Comparison of ENCODE assay signal across 8 mouse cellular contexts in genomic region chr13:93852419-93853138, GRCm38 (mm10).
DNase-seq lines count a peak whose midpoint lies in the region; ATAC-seq and TF ChIP-seq lines count a peak whose summit lies in the region.

No protein-coding gene starts in this region.

- 0 out of 2 replicates have a peak overlapping the region, but pooled peaks have one; percentile 20 for H3K27ac ChIP-seq in midbrain, embryonic 12.5 days (replicated peaks)
- no peak overlapping the region for H3K27ac ChIP-seq in midbrain, embryonic 13.5 days
- H3K27ac ChIP-seq in gastrocnemius, adult 2 months = peak overlapping the region; percentile 60

- no peaks in the 10 kb centered on the region for H3K36me3 ChIP-seq in midbrain, embryonic 12.5 days
- no peaks in the 10 kb centered on the region for H3K36me3 ChIP-seq in midbrain, embryonic 13.5 days

- H3K9ac ChIP-seq in midbrain, embryonic 12.5 days (replicated peaks) = no peak overlapping the region
- H3K9ac ChIP-seq in midbrain, embryonic 13.5 days (replicated peaks) = no peak overlapping the region

- WGBS in midbrain, embryonic 12.5 days = 69% methylated on average over 14 of the region's 14 CpGs
- WGBS in midbrain, embryonic 13.5 days = 66% methylated on average over 14 of the region's 14 CpGs

- TF ChIP-seq CTCF in gastrocnemius, adult 2 months (IDR thresholded peaks at IDR 0.05) = no peak

- no peaks in the 10 kb centered on the region for H3K9me3 ChIP-seq in midbrain, embryonic 12.5 days
- H3K9me3 ChIP-seq in midbrain, embryonic 13.5 days = no peaks in the 10 kb centered on the region

- ATAC-seq in midbrain, embryonic 12.5 days (ENCODE audit: low FRiP score, low read depth) = no peak
- ATAC-seq in midbrain, embryonic 13.5 days = no peak

- H3K27me3 ChIP-seq in midbrain, embryonic 12.5 days = no peaks in the 10 kb centered on the region
- H3K27me3 ChIP-seq in midbrain, embryonic 13.5 days = no peaks in the 10 kb centered on the region

- peaks cover 11% of the 10 kb centered on the region; the same call in 1 of the 2 replicates for H3K4me1 ChIP-seq in midbrain, embryonic 12.5 days
- H3K4me1 ChIP-seq in midbrain, embryonic 13.5 days (replicated peaks) = peaks cover 11% of the 10 kb centered on the region; the same call in 1 of the 2 replicates

- H3K4me3 ChIP-seq in midbrain, embryonic 12.5 days = no peak overlapping the region
- H3K4me3 ChIP-seq in midbrain, embryonic 13.5 days (replicated peaks) = no peak overlapping the region
- H3K4me3 ChIP-seq in gastrocnemius, adult 2 months = peak overlapping the region; percentile 34

- intact Hi-C loops in gastrocnemius, adult 2 months (cut with DNase I) = loop anchor here (5.0 to 10.0 kb wide), 2 partner anchors 205 to 352 kb away; partner anchors contain the start of gene Lhfpl2

- H3K4me2 ChIP-seq in midbrain, embryonic 12.5 days (replicated peaks) = no peak overlapping the region
- no peak overlapping the region for H3K4me2 ChIP-seq in midbrain, embryonic 13.5 days (replicated peaks)

- peak; percentile 69 for DNase-seq in gastrocnemius, adult 2 months
- DNase-seq in kidney, adult 11 months = peak; percentile 53
- peak; percentile 23 for DNase-seq in lung, postnatal 25 days (ENCODE audit: low spot score)
- no peak for DNase-seq in ovary, postnatal 36 days (ENCODE audit: low spot score)
- DNase-seq in c-Kit-positive CD71-positive TER-119-positive erythroid progenitor cells, embryonic 14.5 days (ENCODE audit: low spot score) = no peak
- DNase-seq in right cerebral cortex, postnatal 4 days = no peak

Comparison
In these comparisons a context has a peak if more than half of its experiments do, and no peak if none do; other contexts are left out.
1. DNase-seq: peak in gastrocnemius, adult 2 months (single experiment), kidney, adult 11 months (single experiment) and lung, postnatal 25 days (single experiment); none in ovary, postnatal 36 days (single experiment), c-Kit-positive CD71-positive TER-119-positive erythroid progenitor cells, embryonic 14.5 days (single experiment) and right cerebral cortex, postnatal 4 days (single experiment).